Mouse (Mus musculus) adrenal gland, adult 18-20 months (tissue): ENCODE data around the gene Scg2. TPM values are rescaled to one million over a fixed set of nuclear protein-coding genes. Genes with fewer than 3 reads are reported as not detected.

Experiments
- total RNA-seq, 2 experiments: library from RNA; stranded (reverse); gene quantifications; 1 replicate in 1 of 2; 2 replicates in 1 of 2; pipeline ENCODE4 v1.2.3; 2021

Scg2 gene
- total RNA-seq, 2 experiments from 2014 or later = 843 to 933 TPM

Other genes starting within 250 kb of the Scg2 start
- 1 to 10 TPM; 1.1 to 1.4 TPM for gene Ap1s3, start 231.9 kb upstream of the Scg2 start, total RNA-seq